Mouse (Mus musculus) embryonic fibroblast, embryonic 13.5 days (primary cell): ENCODE measurements around the gene Xrcc2.

Experiments
- CTCF ChIP-seq: IDR thresholded peaks from 2 replicates; pipeline ENCODE4 v1.5.1; 2011; ENCODE audit warnings: mild to moderate bottlenecking, control low read depth, low read length, moderate library complexity, borderline replicate concordance; ENCODE audit not compliant: insufficient read depth
- POLR2A ChIP-seq: IDR thresholded peaks from 2 replicates; pipeline ENCODE4 v1.6.1; 2011; ENCODE audit warnings: low read depth, mild to moderate bottlenecking, control low read depth, low read length, moderate library complexity

DNA sequence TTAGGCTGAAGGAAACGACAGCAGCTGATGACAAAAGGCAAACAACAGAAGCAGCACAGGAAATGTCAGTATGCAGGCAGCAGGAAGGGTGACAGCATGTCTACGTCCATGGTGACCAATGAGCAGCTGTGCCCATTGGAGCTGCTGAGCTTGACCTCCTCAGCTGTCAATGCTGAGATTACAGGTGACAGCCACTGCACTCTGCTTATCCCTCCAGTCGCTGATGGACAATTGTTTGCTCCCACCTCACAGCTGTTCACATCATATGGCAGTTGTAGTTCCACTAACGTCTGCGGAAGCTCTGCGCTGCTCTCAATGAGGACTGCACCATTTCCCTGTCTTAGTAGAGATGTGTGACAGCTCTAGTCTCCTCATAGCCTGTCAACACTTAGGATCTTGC lies 9.8 kb downstream of the Xrcc2 start:
- TF ChIP-seq CTCF, result no peak
- TF ChIP-seq POLR2A, result no peak
